In genomic region chr8:70773833-70774232, GRCm38 (mm10) we compare ENCODE assay signal across 8 mouse cellular contexts. TPM values are rescaled to one million over a fixed set of nuclear protein-coding genes. Genes with fewer than 3 reads are reported as not detected.
DNase-seq lines count a peak whose midpoint lies in the region; ATAC-seq and TF ChIP-seq lines count a peak whose summit lies in the region.

No protein-coding gene starts in this region.

- peak overlapping the region; percentile 83 for H3K27ac ChIP-seq in CH12.LX (ENCODE audit: insufficient read depth, low read depth)
- H3K27ac ChIP-seq in forebrain, embryonic 14.5 days (ENCODE audit: low read depth, low read length) = peak overlapping the region; percentile 77
- peak overlapping the region; percentile 98 for H3K27ac ChIP-seq in layer of hippocampus, adult 2 months
- 0 out of 2 replicates have a peak overlapping the region, but pooled peaks have one; percentile 37 for H3K27ac ChIP-seq in midbrain, embryonic 14.5 days (replicated peaks; ENCODE audit: low read depth, low read length)

- in situ Hi-C loops in CH12.LX (cut with MboI; ENCODE audit: low pct_ligation_motif_present, low pct_unique_long_range_greater_than_20kb, low sequenced_read_pairs) = no loop called here

- peaks cover 56 to 76% of the 10 kb centered on the region in 2 experiments for H3K4me1 ChIP-seq in CH12.LX (ENCODE audit: control insufficient read depth in 1 of 2, insufficient read depth in 2 of 2)
- peaks cover 35% of the 10 kb centered on the region for H3K4me1 ChIP-seq in forebrain, embryonic 14.5 days (ENCODE audit: control insufficient read depth, insufficient read depth, low read length)
- H3K4me1 ChIP-seq in midbrain, embryonic 14.5 days (ENCODE audit: control insufficient read depth, insufficient read depth, low read length) = peaks cover 25% of the 10 kb centered on the region

- WGBS in forebrain, embryonic 14.5 days = 51% methylated on average over 9 of the region's 9 CpGs
- WGBS in midbrain, embryonic 14.5 days = 63% methylated on average over 9 of the region's 9 CpGs

- ATAC-seq in forebrain, embryonic 14.5 days = no peak
- ATAC-seq in midbrain, embryonic 14.5 days (ENCODE audit: low FRiP score, low TSS enrichment) = no peak
- no peak for ATAC-seq in CD4-positive, CD25-positive, alpha-beta regulatory T cell, adult 4 months
- no peak for ATAC-seq in monocyte, adult 5-6 weeks (replicated peaks; ENCODE audit: insufficient number of reproducible peaks, low FRiP score, low TSS enrichment, poor library complexity, severe bottlenecking)

- peak overlapping the region; percentile 24; the same call in 1 of the 2 replicates for H3K9ac ChIP-seq in CH12.LX (ENCODE audit: insufficient read depth, low read depth)
- peak overlapping the region; percentile 98 for H3K9ac ChIP-seq in forebrain, embryonic 14.5 days (ENCODE audit: low read length)
- H3K9ac ChIP-seq in midbrain, embryonic 14.5 days (replicated peaks; ENCODE audit: low read length) = 0 out of 2 replicates have a peak overlapping the region, but pooled peaks have one; percentile 99

- peaks cover 37 to 64% of the 10 kb centered on the region in 2 experiments for H3K36me3 ChIP-seq in CH12.LX (replicated peaks in 1 of 2; ENCODE audit: control insufficient read depth in 1 of 2, insufficient read depth in 1 of 2, low read length in 1 of 2)
- peaks cover 65% of the 10 kb centered on the region for H3K36me3 ChIP-seq in forebrain, embryonic 14.5 days (ENCODE audit: control insufficient read depth, insufficient read depth, low read length)
- peaks cover 62% of the 10 kb centered on the region for H3K36me3 ChIP-seq in midbrain, embryonic 14.5 days (ENCODE audit: control insufficient read depth, insufficient read depth, low read length)

- DNase-seq in CH12.LX (ENCODE audit: extremely low read depth) = no peak
- peak; percentile 89 for DNase-seq in adrenal gland, postnatal 14 days
- peak; percentile 84 for DNase-seq in forebrain, embryonic 14.5 days (ENCODE audit: low spot score)
- DNase-seq in heart, postnatal 36 days = peak; percentile 83 to 86
- peak; percentile 71 to 79 for DNase-seq in layer of hippocampus, adult 2 months (ENCODE audit: low spot score in 2 of 2)
- peak; percentile 72 for DNase-seq in midbrain, embryonic 14.5 days

- no peak for TF ChIP-seq CTCF in CH12.LX (conservative IDR thresholded peaks at IDR 0.05 in 1 of 2, IDR thresholded peaks at IDR 0.05 in 1 of 2; ENCODE audit: low read depth in 2 of 2, low read length in 2 of 2)
- no peak for TF ChIP-seq CTCF in layer of hippocampus, adult 2 months (conservative IDR thresholded peaks at IDR 0.05)

- intact Hi-C loops in heart, postnatal 36 days (cut with DNase I) = loop anchor here (5.0 kb wide), 1 partner anchor 68 kb away; no protein-coding TSS in a partner anchor

- peak overlapping the region; percentile 78 for H3K4me2 ChIP-seq in CH12.LX (ENCODE audit: insufficient read depth, low read depth, poor library complexity, severe bottlenecking)
- H3K4me2 ChIP-seq in forebrain, embryonic 14.5 days (ENCODE audit: low read length) = peak overlapping the region; percentile 12; the same call in 1 of the 2 replicates
- peak overlapping the region; percentile 10 for H3K4me2 ChIP-seq in midbrain, embryonic 14.5 days (ENCODE audit: low read length)

- peaks cover 7% of the 10 kb centered on the region; the same call in 1 of the 2 replicates for H3K79me2 ChIP-seq in CH12.LX (replicated peaks; ENCODE audit: control insufficient read depth, extremely low read depth, insufficient read depth, poor library complexity, severe bottlenecking)

- peak overlapping the region in 1 of 3 experiments; percentile 14 for H3K4me3 ChIP-seq in CH12.LX (replicated peaks in 1 of 3; ENCODE audit: low read depth in 2 of 3, low read length in 2 of 3, poor library complexity in 1 of 3)
- peak overlapping the region; percentile 8; the same call in 1 of the 2 replicates for H3K4me3 ChIP-seq in forebrain, embryonic 14.5 days (ENCODE audit: low read depth, low read length)
- H3K4me3 ChIP-seq in layer of hippocampus, adult 2 months = peak overlapping the region; percentile 83; the same call in 1 of the 2 replicates
- H3K4me3 ChIP-seq in midbrain, embryonic 14.5 days (replicated peaks; ENCODE audit: low read depth, low read length) = no peak overlapping the region

- dilution Hi-C loops in CH12.LX (cut with MboI; ENCODE audit: extremely low pct_ligation_motif_present, extremely low pct_unique_long_range_greater_than_20kb, low sequenced_read_pairs) = no loop called here

- TF ChIP-seq POLR2A in CH12.LX (IDR thresholded peaks at IDR 0.05; ENCODE audit: low read depth, low read length) = no peak

- no peak for TF ChIP-seq EP300 in CH12.LX (IDR thresholded peaks at IDR 0.05; ENCODE audit: low read length)

- H3K27me3 ChIP-seq in CH12.LX (replicated peaks) = no peaks in the 10 kb centered on the region
- no peaks in the 10 kb centered on the region for H3K27me3 ChIP-seq in forebrain, embryonic 14.5 days (replicated peaks; ENCODE audit: control insufficient read depth, insufficient read depth, low read length)
- H3K27me3 ChIP-seq in midbrain, embryonic 14.5 days (ENCODE audit: control insufficient read depth, insufficient read depth, low read length) = no peaks in the 10 kb centered on the region

- TF ChIP-seq RAD21 in CH12.LX (IDR thresholded peaks at IDR 0.05; ENCODE audit: low read depth, low read length) = no peak

- H3K9me3 ChIP-seq in CH12.LX (replicated peaks; ENCODE audit: low read length) = no peaks in the 10 kb centered on the region
- no peaks in the 10 kb centered on the region for H3K9me3 ChIP-seq in forebrain, embryonic 14.5 days (replicated peaks; ENCODE audit: control insufficient read depth, low read length)
- H3K9me3 ChIP-seq in midbrain, embryonic 14.5 days (ENCODE audit: control insufficient read depth, low read length) = no peaks in the 10 kb centered on the region

RNA-seq across cellular contexts. Expression of gene Pik3r2, which starts 2.7 kb away (rescaled TPM):
- 37.4 and 45.9 TPM in 2 replicates for total RNA-seq in CH12.LX (2012; rRNA removed)
- 12.4 and 13.8 TPM in 2 replicates for total RNA-seq in CH12.LX (2014; rRNA removed)
- 16.3 and 25.8 TPM in 2 replicates for polyA plus RNA-seq in CH12.LX (2012; ENCODE audit: insufficient read length, low read depth)
- 35.4 and 44.0 TPM in 2 replicates for total RNA-seq in adrenal gland, postnatal 14 days (2021)
- 57.9 and 84.9 TPM in 2 replicates for polyA plus RNA-seq in forebrain, embryonic 14.5 days (2014; fragmentation: Nextera tagmentation; extraction: Ambion mirVana)
- 10 to 100 TPM; 23.6 to 24.5 TPM for total RNA-seq in heart, postnatal 36 days (2021)
- total RNA-seq in layer of hippocampus, adult 2 months (2021) = 100 to 1,000 TPM; 160 to 169 TPM
- 79.2 and 84.7 TPM in 2 replicates for polyA plus RNA-seq in midbrain, embryonic 14.5 days (2014; fragmentation: Nextera tagmentation; extraction: Ambion mirVana)
- polyA plus RNA-seq in CD4-positive, CD25-positive, alpha-beta regulatory T cell, adult 4 months (2017; shearing (Covaris generic)) = 1 to 10 TPM; 4.3 to 4.5 TPM
- 5.5 to 12.7 TPM (median 10.3 TPM) in 3 replicates for total RNA-seq in monocyte, adult 5-6 weeks (2017)

RNA-seq across cellular contexts. Expression of gene Mpv17l2, which starts 13.1 kb away (rescaled TPM):
- 25.3 and 28.5 TPM in 2 replicates for total RNA-seq in CH12.LX (2012; rRNA removed)
- 22.8 and 27.1 TPM in 2 replicates for total RNA-seq in CH12.LX (2014; rRNA removed)
- polyA plus RNA-seq in CH12.LX (2012; ENCODE audit: insufficient read length, low read depth) = 31.9 and 36.1 TPM in 2 replicates
- 113 and 123 TPM in 2 replicates for total RNA-seq in adrenal gland, postnatal 14 days (2021)
- 52.3 and 60.8 TPM in 2 replicates for polyA plus RNA-seq in forebrain, embryonic 14.5 days (2014; fragmentation: Nextera tagmentation; extraction: Ambion mirVana)
- 10 to 100 TPM; 28.0 to 30.8 TPM for total RNA-seq in heart, postnatal 36 days (2021)
- total RNA-seq in layer of hippocampus, adult 2 months (2021) = 10 to 100 TPM; 36.5 to 42.7 TPM
- polyA plus RNA-seq in midbrain, embryonic 14.5 days (2014; fragmentation: Nextera tagmentation; extraction: Ambion mirVana) = 37.1 and 39.0 TPM in 2 replicates
- polyA plus RNA-seq in CD4-positive, CD25-positive, alpha-beta regulatory T cell, adult 4 months (2017; shearing (Covaris generic)) = 10 to 100 TPM; 30.2 to 39.2 TPM
- 2.0 to 11.3 TPM (median 4.8 TPM) in 3 replicates for total RNA-seq in monocyte, adult 5-6 weeks (2017)

RNA-seq across cellular contexts. Expression of gene Rab3a, which starts 19.4 kb away (rescaled TPM):
- total RNA-seq in CH12.LX (2012; rRNA removed) = 1.8 and 1.9 TPM in 2 replicates
- total RNA-seq in CH12.LX (2014; rRNA removed) = 0.32 and 0.87 TPM in 2 replicates
- polyA plus RNA-seq in CH12.LX (2012; ENCODE audit: insufficient read length, low read depth) = 0.65 and 0.99 TPM in 2 replicates
- total RNA-seq in adrenal gland, postnatal 14 days (2021) = 56.2 and 75.1 TPM in 2 replicates
- polyA plus RNA-seq in forebrain, embryonic 14.5 days (2014; fragmentation: Nextera tagmentation; extraction: Ambion mirVana) = 330 and 371 TPM in 2 replicates
- 10 to 100 TPM; 45.0 to 49.3 TPM for total RNA-seq in heart, postnatal 36 days (2021)
- 100 to 1,000 TPM; 775 to 798 TPM for total RNA-seq in layer of hippocampus, adult 2 months (2021)
- polyA plus RNA-seq in midbrain, embryonic 14.5 days (2014; fragmentation: Nextera tagmentation; extraction: Ambion mirVana) = 407 and 464 TPM in 2 replicates
- 1 to 10 TPM; 7.5 to 9.6 TPM for polyA plus RNA-seq in CD4-positive, CD25-positive, alpha-beta regulatory T cell, adult 4 months (2017; shearing (Covaris generic))
- 0.85 to 5.4 TPM (median 2.5 TPM) in 3 replicates for total RNA-seq in monocyte, adult 5-6 weeks (2017)

RNA-seq across cellular contexts. Expression of gene Mast3, which starts 31.0 kb away (rescaled TPM):
- total RNA-seq in CH12.LX (2012; rRNA removed) (11.3 and 11.6 TPM in 2 replicates), CH12.LX (2014; rRNA removed) (3.3 and 7.0 TPM in 2 replicates)
- 22.2 and 23.4 TPM in 2 replicates for polyA plus RNA-seq in CH12.LX (2012; ENCODE audit: insufficient read length, low read depth)
- 22.9 and 28.2 TPM in 2 replicates for total RNA-seq in adrenal gland, postnatal 14 days (2021)
- polyA plus RNA-seq in forebrain, embryonic 14.5 days (2014; fragmentation: Nextera tagmentation; extraction: Ambion mirVana) = 15.5 and 18.6 TPM in 2 replicates
- total RNA-seq in heart, postnatal 36 days (2021) = 1 to 10 TPM; 6.4 to 8.9 TPM
- total RNA-seq in layer of hippocampus, adult 2 months (2021) = 100 to 1,000 TPM; 468 to 473 TPM
- polyA plus RNA-seq in midbrain, embryonic 14.5 days (2014; fragmentation: Nextera tagmentation; extraction: Ambion mirVana) = 22.7 and 24.3 TPM in 2 replicates
- 10 to 100 TPM; 15.1 to 17.5 TPM for polyA plus RNA-seq in CD4-positive, CD25-positive, alpha-beta regulatory T cell, adult 4 months (2017; shearing (Covaris generic))
- 9.6 to 28.2 TPM (median 11.6 TPM) in 3 replicates for total RNA-seq in monocyte, adult 5-6 weeks (2017)

RNA-seq across cellular contexts. Expression of gene Il12rb1, which starts 34.4 kb away (rescaled TPM):
- total RNA-seq in CH12.LX (2012; rRNA removed) (17.3 and 23.2 TPM in 2 replicates), CH12.LX (2014; rRNA removed) (4.5 and 5.6 TPM in 2 replicates)
- polyA plus RNA-seq in CH12.LX (2012; ENCODE audit: insufficient read length, low read depth) = 11.4 and 12.5 TPM in 2 replicates
- total RNA-seq in adrenal gland, postnatal 14 days (2021) = 0.34 TPM in 1 of 2 replicates, not detected in the other
- polyA plus RNA-seq in forebrain, embryonic 14.5 days (2014; fragmentation: Nextera tagmentation; extraction: Ambion mirVana) = 0.22 TPM in 1 of 2 replicates, not detected in the other
- not detected for total RNA-seq in heart, postnatal 36 days (2021)
- total RNA-seq in layer of hippocampus, adult 2 months (2021) = 1 to 10 TPM in 1 of 2 experiments, under 1 TPM in 1; 0.61 to 1.1 TPM
- 0.45 TPM in 1 of 2 replicates, not detected in the other for polyA plus RNA-seq in midbrain, embryonic 14.5 days (2014; fragmentation: Nextera tagmentation; extraction: Ambion mirVana)
- polyA plus RNA-seq in CD4-positive, CD25-positive, alpha-beta regulatory T cell, adult 4 months (2017; shearing (Covaris generic)) = 10 to 100 TPM; 13.7 to 24.7 TPM
- 2.7 to 11.0 TPM (median 7.9 TPM) in 3 replicates for total RNA-seq in monocyte, adult 5-6 weeks (2017)

Comparison
In these comparisons a context has a peak if more than half of its experiments do, and no peak if none do; other contexts are left out.
1. H3K27ac ChIP-seq: peak in every context shown above with its lines; median percentile 98 in layer of hippocampus, adult 2 months; 83 in CH12.LX; 77 in forebrain, embryonic 14.5 days; 37 in midbrain, embryonic 14.5 days.
2. H3K4me2 ChIP-seq: peak in every context shown above with its lines; median percentile 78 in CH12.LX; 12 in forebrain, embryonic 14.5 days; 10 in midbrain, embryonic 14.5 days.
3. H3K9ac ChIP-seq: peak in every context shown above with its lines; median percentile 99 in midbrain, embryonic 14.5 days; 98 in forebrain, embryonic 14.5 days; 24 in CH12.LX.
4. RNA of gene Rab3a, which starts 19.4 kb away (total RNA-seq): 775 to 798 TPM in layer of hippocampus, adult 2 months; 56.2 to 75.1 TPM in adrenal gland, postnatal 14 days, 45.0 to 49.3 TPM in heart, postnatal 36 days, 0.85 to 5.4 TPM in monocyte, adult 5-6 weeks and 0.32 to 1.9 TPM in CH12.LX; every median in the first group is over 10 times any median in the second.